Mouse (Mus musculus) c-Kit-positive CD71-negative TER-119-negative erythroid progenitor cells, embryonic 14.5 days (primary cell): ENCODE measurements at regions not wholly inside any gene's neighbourhood (a gene's known extent, or its start where the extent isn't known, plus 50 kb on each side); places are given as distances from the start of the nearest gene placed in this dataset.

Experiments
- DNase-seq: peaks from one replicate; pipeline ENCODE4 v3.0.0-alpha.2; 2013; ENCODE audit warnings: low read depth

- DNase-seq, result no peak
These were observed 294.3 kb downstream of the Etv1 start for GRCm38 (mm10) chr12:39073289-39074022.

- DNase-seq, result no peak
These were observed 307.1 kb downstream of the Etv1 start for GRCm38 (mm10) chr12:39086285-39086684.

GRCm38 (mm10) chr12:39094638-39095230 is 315.6 kb downstream of the Etv1 start:
- DNase-seq, result no peak

GRCm38 (mm10) chr12:39123391-39124095 is 344.4 kb downstream of the Etv1 start:
- no peak for DNase-seq

GRCm38 (mm10) chr12:39154689-39155088 is 375.5 kb downstream of the Etv1 start:
- DNase-seq, result no peak

- DNase-seq, result no peak
These were observed 397.8 kb downstream of the Etv1 start for GRCm38 (mm10) chr12:39176958-39177357.

GRCm38 (mm10) chr12:39224073-39224472 is 444.9 kb downstream of the Etv1 start:
- DNase-seq, result no peak

- DNase-seq, result no peak
These were observed 477.4 kb downstream of the Etv1 start for GRCm38 (mm10) chr12:39256605-39257004.

GRCm38 (mm10) chr12:39257571-39257970 is 478.4 kb downstream of the Etv1 start:
- no peak for DNase-seq

GRCm38 (mm10) chr12:39289676-39290075 is 510.5 kb downstream of the Etv1 start:
- no peak for DNase-seq

- no peak for DNase-seq
These were observed 522.4 kb downstream of the Etv1 start for GRCm38 (mm10) chr12:39301351-39302212.

GRCm38 (mm10) chr12:39302213-39302591 is 523.0 kb downstream of the Etv1 start:
- DNase-seq, result no peak

- no peak for DNase-seq
These were observed 528.6 kb downstream of the Etv1 start for GRCm38 (mm10) chr12:39307746-39308145.

GRCm38 (mm10) chr12:39309905-39310304 is 530.7 kb downstream of the Etv1 start:
- DNase-seq, result no peak

- DNase-seq, result no peak
These were observed 538.0 kb downstream of the Etv1 start for GRCm38 (mm10) chr12:39317229-39317628.

- no peak for DNase-seq
These were observed 542.3 kb downstream of the Etv1 start for GRCm38 (mm10) chr12:39321453-39321852.

GRCm38 (mm10) chr12:39326157-39326556 is 547.0 kb downstream of the Etv1 start:
- no peak for DNase-seq

- DNase-seq, result no peak
These were observed 547.6 kb downstream of the Etv1 start for GRCm38 (mm10) chr12:39326668-39327299.

- DNase-seq, result no peak
These were observed 549.2 kb downstream of the Etv1 start for GRCm38 (mm10) chr12:39328377-39328776.

GRCm38 (mm10) chr12:39339101-39339538 is 559.9 kb downstream of the Etv1 start:
- no peak for DNase-seq

- DNase-seq, result no peak
These were observed 562.6 kb downstream of the Etv1 start for GRCm38 (mm10) chr12:39341751-39342271.
